8 mouse cellular contexts compared by ENCODE assay signal in genomic region chr9:40873556-40874470, GRCm38 (mm10). TPM values are rescaled to one million over a fixed set of nuclear protein-coding genes. Genes with fewer than 3 reads are reported as not detected.
DNase-seq lines count a peak whose midpoint lies in the region; ATAC-seq lines count a peak whose summit lies in the region.

Bsx (plus strand) TSS chr9:40874127.

- no peaks in the 10 kb centered on the region; the same call in 1 of the 2 replicates for H3K4me1 ChIP-seq in embryonic facial prominence, embryonic 11.5 days (ENCODE audit: control insufficient read depth, insufficient read depth, low read length)
- H3K4me1 ChIP-seq in hindbrain, embryonic 10.5 days (replicated peaks): peaks cover 31% of the 10 kb centered on the region
- peaks cover 7% of the 10 kb centered on the region for H3K4me1 ChIP-seq in limb, embryonic 13.5 days

- H3K4me3 ChIP-seq in embryonic facial prominence, embryonic 11.5 days (ENCODE audit: low read depth, low read length): no peak within 1 kb of the TSS
- H3K4me3 ChIP-seq in hindbrain, embryonic 10.5 days: peak within 1 kb of the TSS; percentile 32; the same call in 1 of the 2 replicates
- peak within 1 kb of the TSS; percentile 19; the same call in 1 of the 2 replicates for H3K4me3 ChIP-seq in limb, embryonic 13.5 days

- WGBS in embryonic facial prominence, embryonic 11.5 days: 2% methylated on average over 28 of the region's 32 CpGs
- 2% methylated on average over 32 of the region's 32 CpGs for WGBS in hindbrain, embryonic 10.5 days
- WGBS in limb, embryonic 13.5 days: 3% methylated on average over 30 of the region's 32 CpGs

- peak; percentile 18 for DNase-seq in urinary bladder, postnatal 25 days (ENCODE audit: low spot score)
- no peak for DNase-seq in urinary bladder, postnatal 10 days (ENCODE audit: low spot score)
- DNase-seq in embryonic facial prominence, embryonic 11.5 days (ENCODE audit: low spot score): peak; percentile 90
- DNase-seq in hindbrain, embryonic 10.5 days (ENCODE audit: low spot score): peak; percentile 89
- peak; percentile 90 for DNase-seq in neural tube, embryonic 10.5 days (ENCODE audit: extremely low spot score, low spot score)
- DNase-seq in layer of hippocampus, adult 8-10 months (ENCODE audit: low spot score in 2 of 2): no peak
- no peak for DNase-seq in frontal cortex, postnatal 14 days (ENCODE audit: low spot score in 2 of 2)

- H3K4me2 ChIP-seq in embryonic facial prominence, embryonic 11.5 days (ENCODE audit: low read depth, low read length): no peak within 1 kb of the TSS
- peak within 1 kb of the TSS; percentile 53 for H3K4me2 ChIP-seq in limb, embryonic 13.5 days (replicated peaks)

- no peaks in the 10 kb centered on the region for H3K9me3 ChIP-seq in embryonic facial prominence, embryonic 11.5 days (replicated peaks; ENCODE audit: control insufficient read depth, low read length)
- H3K9me3 ChIP-seq in hindbrain, embryonic 10.5 days: no peaks in the 10 kb centered on the region
- no peaks in the 10 kb centered on the region for H3K9me3 ChIP-seq in limb, embryonic 13.5 days

- H3K27ac ChIP-seq in embryonic facial prominence, embryonic 11.5 days (replicated peaks; ENCODE audit: low read depth, low read length): no peak within 1 kb of the TSS
- no peak within 1 kb of the TSS for H3K27ac ChIP-seq in hindbrain, embryonic 10.5 days
- H3K27ac ChIP-seq in limb, embryonic 13.5 days: no peak within 1 kb of the TSS

- ATAC-seq in embryonic facial prominence, embryonic 11.5 days (replicated peaks; ENCODE audit: insufficient number of reproducible peaks, low FRiP score, low TSS enrichment, low read depth): peak; percentile 91
- peak; percentile 94 for ATAC-seq in limb, embryonic 13.5 days (ENCODE audit: low FRiP score, low read depth)

- H3K36me3 ChIP-seq in embryonic facial prominence, embryonic 11.5 days (replicated peaks; ENCODE audit: control insufficient read depth, insufficient read depth, low read depth, low read length): no peaks in the 10 kb centered on the region
- no peaks in the 10 kb centered on the region for H3K36me3 ChIP-seq in hindbrain, embryonic 10.5 days
- H3K36me3 ChIP-seq in limb, embryonic 13.5 days: no peaks in the 10 kb centered on the region

- H3K9ac ChIP-seq in embryonic facial prominence, embryonic 11.5 days (replicated peaks; ENCODE audit: low read length): no peak within 1 kb of the TSS
- H3K9ac ChIP-seq in limb, embryonic 13.5 days: no peak within 1 kb of the TSS

- peaks cover 82% of the 10 kb centered on the region for H3K27me3 ChIP-seq in embryonic facial prominence, embryonic 11.5 days (ENCODE audit: control insufficient read depth, insufficient read depth, low read length)
- H3K27me3 ChIP-seq in hindbrain, embryonic 10.5 days (ENCODE audit: insufficient read depth, poor library complexity, severe bottlenecking): peaks cover 99% of the 10 kb centered on the region
- H3K27me3 ChIP-seq in limb, embryonic 13.5 days: peaks cover 98% of the 10 kb centered on the region

RNA-seq across cellular contexts. Expression of gene Bsx, which starts in this region (rescaled TPM):
- 0.07 and 0.14 TPM in 2 replicates for polyA plus RNA-seq in embryonic facial prominence, embryonic 11.5 days (2014; fragmentation: Nextera tagmentation; extraction: Ambion mirVana)
- polyA plus RNA-seq in hindbrain, embryonic 10.5 days (2016; fragmentation: Nextera tagmentation; extraction: Ambion mirVana): 0.12 TPM in 1 of 2 replicates, not detected in the other
- polyA plus RNA-seq in limb, embryonic 13.5 days (2015; fragmentation: Nextera tagmentation; extraction: Ambion mirVana): 0.06 TPM in 1 of 2 replicates, not detected in the other
- total RNA-seq in layer of hippocampus, adult 8-10 months (2022): not detected

Comparison
In these comparisons a context has a peak if more than half of its experiments do, and no peak if none do; other contexts are left out.
1. DNase-seq: peak in urinary bladder, postnatal 25 days (single experiment) and neural tube, embryonic 10.5 days (single experiment); none in urinary bladder, postnatal 10 days (single experiment), layer of hippocampus, adult 8-10 months (0 of 2) and frontal cortex, postnatal 14 days (0 of 2).
2. Peak in DNase-seq and ATAC-seq in embryonic facial prominence, embryonic 11.5 days; RNA of the gene not detected or under 1 TPM.
3. Peak in DNase-seq and H3K4me3 ChIP-seq in hindbrain, embryonic 10.5 days; RNA of the gene not detected or under 1 TPM.
4. Peak in ATAC-seq, H3K4me3 ChIP-seq and H3K4me2 ChIP-seq in limb, embryonic 13.5 days; RNA of the gene not detected or under 1 TPM.